In the genomic region with DNA sequence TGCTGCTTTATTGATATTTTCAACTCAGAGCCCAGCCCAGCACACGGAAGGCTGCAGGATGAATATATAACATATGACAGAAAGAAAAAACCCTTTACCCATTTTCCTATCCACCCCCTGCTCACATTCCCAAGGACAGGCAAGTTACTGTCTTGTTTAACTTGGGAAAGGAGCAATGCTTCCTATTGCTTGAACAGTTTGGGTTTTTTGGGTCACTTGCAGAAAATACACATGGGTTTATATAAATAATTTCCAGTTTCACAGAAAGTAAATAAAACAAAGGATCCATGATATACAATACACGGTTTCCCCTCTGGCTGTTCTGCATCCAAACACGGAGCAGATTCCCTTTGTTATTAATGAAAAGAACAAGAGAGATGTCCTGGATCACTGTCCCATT, we compare ENCODE assay signal across 32 mouse cellular contexts. TPM values are rescaled to one million over a fixed set of nuclear protein-coding genes. Genes with fewer than 3 reads are reported as not detected.
DNase-seq lines count a peak whose midpoint lies in the region; ATAC-seq lines count a peak whose summit lies in the region.
"Had no signal": no experiment of that assay in that cellular context is flagged by ENCODE, and none has a peak within 500 bp of the region (broad histone marks: within the 10 kb centered on the region; RNA-seq: fewer than 3 reads in every experiment).

No protein-coding gene starts in this region.

- no peak overlapping the region for H3K4me2 ChIP-seq in embryonic facial prominence, embryonic 11.5 days (ENCODE audit: low read depth, low read length)
- H3K4me2 ChIP-seq in embryonic facial prominence, embryonic 14.5 days (ENCODE audit: low read depth, low read length), result no peak overlapping the region
- peak overlapping the region; percentile 37 for H3K4me2 ChIP-seq in limb, embryonic 12.5 days
- H3K4me2 ChIP-seq: forebrain, embryonic 12.5 days; forebrain, embryonic 15.5 days; heart, embryonic 13.5 days; hindbrain, embryonic 14.5 days had no signal

- H3K36me3 ChIP-seq in embryonic facial prominence, embryonic 11.5 days (replicated peaks; ENCODE audit: control insufficient read depth, insufficient read depth, low read depth, low read length), result no peaks in the 10 kb centered on the region
- no peaks in the 10 kb centered on the region for H3K36me3 ChIP-seq in embryonic facial prominence, embryonic 14.5 days (ENCODE audit: control insufficient read depth, insufficient read depth, low read length)
- H3K36me3 ChIP-seq in limb, embryonic 12.5 days, result no peaks in the 10 kb centered on the region
- H3K36me3 ChIP-seq: forebrain, embryonic 12.5 days; forebrain, embryonic 15.5 days; G1E; heart, embryonic 10.5 days; heart, embryonic 13.5 days had no signal

- H3K9ac ChIP-seq in embryonic facial prominence, embryonic 11.5 days (replicated peaks; ENCODE audit: low read length), result no peak overlapping the region
- H3K9ac ChIP-seq in embryonic facial prominence, embryonic 14.5 days (ENCODE audit: low read depth, low read length), result no peak overlapping the region
- H3K9ac ChIP-seq in limb, embryonic 12.5 days (replicated peaks), result no peak overlapping the region
- H3K9ac ChIP-seq: forebrain, embryonic 12.5 days; forebrain, embryonic 15.5 days; heart, embryonic 13.5 days; hindbrain, embryonic 14.5 days had no signal

- peak; percentile 93 for DNase-seq in 3T3-L1 (ENCODE audit: low read depth, low spot score)
- DNase-seq in embryonic facial prominence, embryonic 11.5 days (ENCODE audit: low spot score), result no peak
- no peak for DNase-seq in embryonic facial prominence, embryonic 14.5 days (ENCODE audit: low spot score)
- DNase-seq in embryo, embryonic 11 days, result no peak
- DNase-seq in adrenal gland, postnatal 10 days, result no peak
- DNase-seq in adrenal gland, postnatal 4 days (ENCODE audit: low spot score in 2 of 2), result no peak
- DNase-seq: adrenal gland, adult 2 months; adrenal gland, postnatal 25 days; B cell, adult 2 months; cerebellum, adult 11 months; cerebellum, adult 2 months; cerebellum, adult 9-11 months; cerebellum, postnatal 25 days; gastrocnemius, postnatal 10 days; gastrocnemius, postnatal 36 days; heart, adult 2 months; heart, postnatal 14 days; heart, postnatal 4 days had no signal

- 43% methylated on average over 3 of the region's 3 CpGs for WGBS in embryonic facial prominence, embryonic 11.5 days
- 38% methylated on average over 3 of the region's 3 CpGs for WGBS in embryonic facial prominence, embryonic 14.5 days
- WGBS in limb, embryonic 12.5 days, result 39% methylated on average over 3 of the region's 3 CpGs

- H3K27me3 ChIP-seq in embryonic facial prominence, embryonic 11.5 days (ENCODE audit: control insufficient read depth, insufficient read depth, low read length), result no peaks in the 10 kb centered on the region
- H3K27me3 ChIP-seq in embryonic facial prominence, embryonic 14.5 days (replicated peaks; ENCODE audit: control insufficient read depth, insufficient read depth, low read length), result no peaks in the 10 kb centered on the region
- H3K27me3 ChIP-seq in limb, embryonic 12.5 days, result no peaks in the 10 kb centered on the region
- H3K27me3 ChIP-seq: CH12.LX; forebrain, embryonic 12.5 days; forebrain, embryonic 15.5 days; heart, embryonic 13.5 days; Patski had no signal

- no peak overlapping the region for H3K4me3 ChIP-seq in embryonic facial prominence, embryonic 11.5 days (ENCODE audit: low read depth, low read length)
- H3K4me3 ChIP-seq in embryonic facial prominence, embryonic 14.5 days (ENCODE audit: low read depth, low read length), result no peak overlapping the region
- no peak overlapping the region for H3K4me3 ChIP-seq in limb, embryonic 12.5 days (replicated peaks)
- H3K4me3 ChIP-seq: erythroblast, embryonic 14.5 days; forebrain, embryonic 12.5 days; forebrain, embryonic 15.5 days; heart, adult 2 months; heart, embryonic 10.5 days; heart, embryonic 13.5 days had no signal

- no peaks in the 10 kb centered on the region for H3K9me3 ChIP-seq in embryonic facial prominence, embryonic 11.5 days (replicated peaks; ENCODE audit: control insufficient read depth, low read length)
- no peaks in the 10 kb centered on the region; the same call in 1 of the 2 replicates for H3K9me3 ChIP-seq in embryonic facial prominence, embryonic 14.5 days (ENCODE audit: control insufficient read depth, low read length)
- H3K9me3 ChIP-seq in limb, embryonic 12.5 days, result no peaks in the 10 kb centered on the region
- H3K9me3 ChIP-seq: forebrain, embryonic 12.5 days; forebrain, embryonic 15.5 days; heart, embryonic 10.5 days had no signal

- peaks cover 3% of the 10 kb centered on the region; the same call in 1 of the 2 replicates for H3K4me1 ChIP-seq in embryonic facial prominence, embryonic 11.5 days (ENCODE audit: control insufficient read depth, insufficient read depth, low read length)
- H3K4me1 ChIP-seq in embryonic facial prominence, embryonic 14.5 days (ENCODE audit: control insufficient read depth, insufficient read depth, low read length), result peaks cover 14% of the 10 kb centered on the region
- H3K4me1 ChIP-seq in limb, embryonic 12.5 days (replicated peaks), result peaks cover 27% of the 10 kb centered on the region
- H3K4me1 ChIP-seq: forebrain, embryonic 12.5 days; forebrain, embryonic 15.5 days; heart, embryonic 10.5 days; heart, embryonic 13.5 days had no signal

- H3K27ac ChIP-seq in embryonic facial prominence, embryonic 11.5 days (replicated peaks; ENCODE audit: low read depth, low read length), result 0 out of 2 replicates have a peak overlapping the region, but pooled peaks have one; percentile 31
- 0 out of 2 replicates have a peak overlapping the region, but pooled peaks have one; percentile 24 for H3K27ac ChIP-seq in embryonic facial prominence, embryonic 14.5 days (replicated peaks; ENCODE audit: low read depth, low read length)
- peak overlapping the region; percentile 84 for H3K27ac ChIP-seq in limb, embryonic 12.5 days
- H3K27ac ChIP-seq: forebrain, embryonic 12.5 days; forebrain, embryonic 15.5 days; heart, adult 2 months; heart, embryonic 10.5 days; heart, embryonic 13.5 days; hindbrain, embryonic 14.5 days; hindbrain, postnatal 0 days had no signal

- ATAC-seq in embryonic facial prominence, embryonic 11.5 days (replicated peaks; ENCODE audit: insufficient number of reproducible peaks, low FRiP score, low TSS enrichment, low read depth), result no peak
- peak; percentile 42; the same call in 1 of the 2 replicates for ATAC-seq in embryonic facial prominence, embryonic 14.5 days (ENCODE audit: low read depth)
- no peak; the same call in 1 of the 2 replicates for ATAC-seq in limb, embryonic 12.5 days (ENCODE audit: insufficient number of reproducible peaks, insufficient read depth, low FRiP score, low TSS enrichment, low read depth)
- ATAC-seq in cerebellum, adult (ENCODE audit: insufficient number of reproducible peaks, low FRiP score, low TSS enrichment), result no peak
- ATAC-seq: forebrain, embryonic 15.5 days; hindbrain, postnatal 0 days; inflammation-experienced regulatory T-cells, adult 6 months; intestine, embryonic 16.5 days; Patski had no signal

RNA-seq across cellular contexts. Expression of a gene that starts 45.2 kb away (rescaled TPM):
- 9.9 and 10.9 TPM in 2 replicates for polyA plus RNA-seq in embryonic facial prominence, embryonic 11.5 days (2014; fragmentation: Nextera tagmentation; extraction: Ambion mirVana)
- polyA plus RNA-seq in embryonic facial prominence, embryonic 14.5 days (2014; fragmentation: Nextera tagmentation; extraction: Ambion mirVana), result 37.6 and 43.6 TPM in 2 replicates
- 30.0 and 35.3 TPM in 2 replicates for polyA plus RNA-seq in limb, embryonic 12.5 days (2016; fragmentation: Nextera tagmentation; extraction: Ambion mirVana)
- total RNA-seq in adrenal gland, postnatal 10 days (2021), result 10 to 100 TPM; 18.5 to 19.1 TPM
- 10 to 100 TPM; 24.4 to 25.3 TPM for total RNA-seq in adrenal gland, postnatal 4 days (2021)
- polyA plus RNA-seq: erythroblast, embryonic 14.5 days; G1E had no signal

Comparison
In these comparisons a context has a peak if more than half of its experiments do, and no peak if none do; other contexts are left out.
1. H3K27ac ChIP-seq: peak in every context shown above with its lines; median percentile 84 in limb, embryonic 12.5 days; 31 in embryonic facial prominence, embryonic 11.5 days; 24 in embryonic facial prominence, embryonic 14.5 days.